14 mouse cellular contexts compared by ENCODE assay signal in genomic region chr1:59809921-59810320, GRCm38 (mm10).
"Had no signal": no experiment of that assay in that cellular context is flagged by ENCODE, and none has a peak within 500 bp of the region (broad histone marks: within the 10 kb centered on the region; RNA-seq: fewer than 3 reads in every experiment).

No protein-coding gene starts in this region.

- H3K4me1 ChIP-seq: midbrain, embryonic 13.5 days; midbrain, embryonic 15.5 days; neural tube, embryonic 12.5 days; stomach, embryonic 15.5 days had no signal

- H3K9me3 ChIP-seq: megakaryocyte, embryonic 14.5 days; midbrain, embryonic 13.5 days; midbrain, embryonic 15.5 days; neural tube, embryonic 12.5 days; stomach, embryonic 15.5 days had no signal

- H3K27ac ChIP-seq: midbrain, embryonic 13.5 days; midbrain, embryonic 15.5 days; neural tube, embryonic 12.5 days; stomach, embryonic 15.5 days; stomach, postnatal 0 days had no signal

- H3K4me3 ChIP-seq: megakaryocyte, embryonic 14.5 days; midbrain, embryonic 13.5 days; midbrain, embryonic 15.5 days; neural tube, embryonic 12.5 days; stomach, embryonic 15.5 days had no signal

- H3K27me3 ChIP-seq: megakaryocyte, embryonic 14.5 days; midbrain, embryonic 13.5 days; midbrain, embryonic 15.5 days; neural tube, embryonic 12.5 days; stomach, embryonic 15.5 days had no signal

- ATAC-seq: midbrain, embryonic 13.5 days; midbrain, embryonic 15.5 days had no signal

- H3K9ac ChIP-seq: lung, embryonic 14.5 days; midbrain, embryonic 13.5 days; midbrain, embryonic 15.5 days; neural tube, embryonic 12.5 days; stomach, embryonic 15.5 days had no signal

- H3K36me3 ChIP-seq: midbrain, embryonic 13.5 days; midbrain, embryonic 15.5 days; neural tube, embryonic 12.5 days; stomach, embryonic 15.5 days had no signal

- DNase-seq: lung, adult 18-20 months; lung, embryonic 14.5 days; lung, postnatal 10 days; lung, postnatal 4 days; right cerebral cortex, postnatal 14 days; thymus, adult 2 months; thymus, postnatal 25 days; thymus, postnatal 4 days had no signal
